Mouse (Mus musculus): ENCODE results near the gene Txndc8. TPM values are rescaled to one million over a fixed set of nuclear protein-coding genes. Genes with fewer than 3 reads are reported as not detected.

Gene Txndc8
- not detected for polyA plus RNA-seq (2017; shearing (Covaris generic))

GRCm38 (mm10) chr4:58009024-58009423, at the start of gene Txndc8:
TSS of gene Txndc8 (minus strand) at chr4:58009124.
- ATAC-seq = no peak

DNA sequence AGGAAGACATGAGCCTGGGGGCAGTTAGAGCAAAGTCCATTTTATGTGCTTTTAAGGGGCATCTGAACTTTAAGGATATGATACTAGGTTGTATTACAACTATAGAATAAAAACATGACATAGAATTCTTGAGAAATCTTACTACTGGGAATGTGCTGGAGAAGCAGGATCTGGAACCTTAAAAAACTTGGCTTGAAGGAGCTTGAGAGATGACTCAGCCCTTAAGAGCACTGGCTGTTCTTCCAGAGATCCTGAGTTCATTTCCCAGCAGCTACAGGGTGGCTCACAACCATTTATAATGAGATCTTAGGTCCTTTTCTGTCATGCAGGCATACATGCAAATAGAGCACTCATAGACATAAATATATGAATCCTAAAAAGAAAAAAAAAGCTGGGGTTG, 46.7 kb upstream of the Txndc8 start:
- no peak for ATAC-seq

- no peak for ATAC-seq
Measured at GRCm38 (mm10) chr4:58054441-58054840, 45.5 kb upstream of the Txndc8 start.

DNA sequence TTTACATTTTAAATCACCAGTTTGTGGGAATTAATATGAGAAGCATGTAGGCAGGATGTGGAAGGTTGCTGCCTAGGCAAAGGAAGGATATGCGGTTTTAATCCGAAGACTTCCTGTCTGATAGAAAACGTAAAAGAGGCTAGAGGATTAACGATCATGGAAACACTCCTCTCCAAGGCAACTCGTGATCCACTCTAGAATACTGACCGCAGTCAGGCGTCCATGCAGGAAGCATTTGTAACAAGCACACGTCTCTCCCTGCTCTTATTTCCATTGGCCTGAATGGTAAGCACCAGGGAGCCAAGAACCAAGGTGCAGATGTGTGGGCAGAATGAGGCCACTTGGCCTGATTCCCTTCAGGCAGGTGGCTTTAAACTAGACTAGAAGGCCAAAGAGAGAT, 41.8 kb upstream of the Txndc8 start:
- ATAC-seq = peak; percentile 56

DNA sequence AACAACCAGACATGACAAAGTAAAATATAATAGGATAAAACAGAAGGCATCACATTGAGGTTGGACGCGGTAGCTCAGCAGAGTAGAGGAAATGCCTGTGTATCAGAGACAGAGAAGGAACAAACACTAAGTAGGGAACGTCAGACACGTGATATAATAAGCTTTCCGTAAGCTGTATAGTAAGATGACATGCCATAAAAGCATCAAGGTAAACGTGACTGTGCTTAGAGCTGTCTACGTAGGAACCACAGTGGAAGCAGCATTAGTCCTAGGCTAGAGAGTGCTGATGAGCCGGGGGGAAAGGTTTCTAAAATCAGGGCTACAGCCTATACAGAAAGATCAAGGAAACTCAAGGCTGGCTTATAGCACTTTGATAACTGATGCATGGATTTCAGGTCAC, 41.4 kb upstream of the Txndc8 start:
- ATAC-seq = no peak

DNA sequence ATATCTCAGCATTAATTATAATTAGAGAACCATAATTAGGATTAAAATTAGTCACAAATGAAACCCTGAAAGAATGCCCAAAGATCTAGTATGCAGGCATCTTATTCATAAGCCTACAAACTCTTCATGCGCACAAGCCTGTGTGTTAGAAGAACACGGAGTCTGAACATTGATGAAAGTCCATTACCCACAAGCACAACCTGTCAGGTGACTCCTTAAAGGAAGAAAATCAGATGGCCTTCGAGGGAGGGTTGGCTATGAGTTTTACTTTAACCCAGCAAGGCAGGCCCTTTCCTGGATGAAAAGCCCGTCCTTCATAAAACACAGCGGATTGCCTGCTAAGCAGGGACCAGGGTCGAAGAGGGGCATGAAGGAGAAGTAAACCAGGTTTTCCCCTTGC, 35.9 kb upstream of the Txndc8 start:
- ATAC-seq = no peak

DNA sequence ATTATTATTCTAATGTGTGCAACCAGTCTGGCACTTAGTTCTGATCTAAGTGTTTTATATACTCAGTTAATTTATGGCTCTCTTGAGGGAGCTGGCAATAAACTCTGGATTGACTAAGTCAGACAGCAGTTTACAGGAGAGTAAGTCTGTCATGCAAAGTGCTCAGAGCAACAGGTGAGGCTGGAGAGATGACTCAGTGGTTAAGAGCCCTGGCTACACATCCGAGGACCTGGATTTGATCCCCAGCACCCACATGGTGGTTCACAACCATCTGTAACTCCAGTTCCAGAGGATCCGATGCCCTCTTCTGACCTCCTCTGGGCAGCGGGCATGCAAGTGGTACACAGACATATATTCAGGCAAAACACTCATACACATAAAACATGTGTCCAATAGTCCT, 35.4 kb upstream of the Txndc8 start:
- ATAC-seq = no peak

DNA sequence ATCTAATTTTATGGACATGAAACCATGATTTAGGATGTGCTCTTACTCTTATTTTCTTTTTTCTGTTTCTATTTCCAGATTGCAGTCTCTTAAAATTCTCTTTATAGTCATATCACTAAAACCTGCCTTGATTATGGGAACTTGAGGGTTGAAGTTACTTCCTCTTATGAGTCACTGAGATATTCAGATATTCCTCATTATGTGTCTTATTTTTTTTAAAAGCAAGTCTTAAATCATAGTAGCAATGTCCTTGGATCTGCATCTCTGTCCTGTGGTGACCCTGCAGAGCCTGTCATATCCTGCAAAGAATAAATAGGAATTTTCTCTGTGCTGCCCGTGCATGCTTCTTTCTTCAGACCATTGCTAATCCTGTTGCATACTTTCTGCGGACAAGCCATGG, 31.2 kb upstream of the Txndc8 start:
- no peak for ATAC-seq

DNA sequence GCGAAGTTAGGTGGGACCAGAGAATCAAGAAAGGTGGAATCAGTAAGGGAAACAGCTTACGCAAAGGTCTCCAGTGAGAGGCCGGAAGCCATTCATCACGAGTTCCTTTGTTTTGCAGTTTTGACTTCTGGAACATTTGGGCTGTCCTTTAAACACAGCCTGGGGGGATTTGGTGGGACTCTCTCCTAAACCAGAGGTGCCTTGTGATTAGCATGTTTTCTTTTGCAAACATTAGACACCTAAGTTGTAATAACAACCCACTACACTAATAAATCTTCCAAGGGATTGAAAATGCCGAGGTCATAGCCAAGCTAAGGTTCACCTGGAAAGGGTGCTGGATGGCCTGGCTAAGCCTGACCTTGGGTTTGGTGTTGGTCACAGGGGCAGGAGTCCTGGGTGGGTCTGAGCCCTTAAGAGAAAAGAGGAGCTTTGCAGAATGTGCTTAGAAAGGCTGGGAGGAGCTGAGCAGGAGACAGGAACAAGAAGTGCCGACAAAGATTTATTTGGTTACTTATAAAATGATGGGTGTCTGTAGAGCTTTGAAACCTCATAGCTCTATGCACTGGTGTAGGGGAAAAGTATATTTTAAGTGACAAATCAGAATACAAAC, 28.3 kb upstream of the Txndc8 start:
- ATAC-seq = no peak

GRCm38 (mm10) chr4:58034663-58035062, 25.7 kb upstream of the Txndc8 start:
- ATAC-seq = no peak

GRCm38 (mm10) chr4:58032714-58033113, 23.8 kb upstream of the Txndc8 start:
- no peak for ATAC-seq

DNA sequence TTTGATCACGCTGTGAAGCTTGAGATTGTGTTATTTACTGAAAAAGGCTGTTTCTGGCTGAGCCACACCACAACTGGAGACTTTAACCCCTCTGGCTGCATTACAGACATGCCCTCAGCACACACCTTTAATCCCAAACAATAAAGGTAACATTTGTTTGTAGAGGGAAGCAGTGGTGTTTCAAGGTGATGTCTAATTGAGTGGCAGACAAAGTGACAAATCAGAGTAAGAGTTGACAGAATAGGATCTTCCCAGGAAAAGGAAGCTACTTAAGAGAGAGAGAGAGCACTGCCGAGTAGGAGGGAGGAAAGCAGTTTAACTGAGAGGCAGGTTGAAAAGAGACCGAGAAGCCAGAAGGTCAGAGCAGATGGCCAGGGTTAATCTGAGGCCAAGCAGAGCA, 5.4 kb downstream of the Txndc8 start:
- no peak for ATAC-seq

DNA sequence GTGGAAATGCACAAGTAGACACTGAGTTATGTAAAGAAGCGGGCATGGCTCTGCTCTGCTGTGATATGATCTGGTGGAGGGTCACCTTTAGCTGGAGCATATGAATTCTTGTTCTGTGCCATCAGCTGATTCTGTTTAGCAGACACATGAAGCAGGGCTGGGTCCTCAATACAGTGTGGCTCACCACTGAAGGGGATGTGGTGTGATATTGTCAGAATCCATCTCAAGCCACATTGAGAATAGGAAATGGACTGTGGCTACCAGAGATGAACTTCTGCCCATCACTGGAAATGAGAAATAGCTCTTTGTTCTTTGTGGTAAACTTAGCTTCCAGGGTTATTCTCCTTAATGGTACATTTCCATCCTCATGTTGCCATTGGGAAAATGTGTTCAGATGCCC, 17.5 kb downstream of the Txndc8 start:
- no peak for ATAC-seq

DNA sequence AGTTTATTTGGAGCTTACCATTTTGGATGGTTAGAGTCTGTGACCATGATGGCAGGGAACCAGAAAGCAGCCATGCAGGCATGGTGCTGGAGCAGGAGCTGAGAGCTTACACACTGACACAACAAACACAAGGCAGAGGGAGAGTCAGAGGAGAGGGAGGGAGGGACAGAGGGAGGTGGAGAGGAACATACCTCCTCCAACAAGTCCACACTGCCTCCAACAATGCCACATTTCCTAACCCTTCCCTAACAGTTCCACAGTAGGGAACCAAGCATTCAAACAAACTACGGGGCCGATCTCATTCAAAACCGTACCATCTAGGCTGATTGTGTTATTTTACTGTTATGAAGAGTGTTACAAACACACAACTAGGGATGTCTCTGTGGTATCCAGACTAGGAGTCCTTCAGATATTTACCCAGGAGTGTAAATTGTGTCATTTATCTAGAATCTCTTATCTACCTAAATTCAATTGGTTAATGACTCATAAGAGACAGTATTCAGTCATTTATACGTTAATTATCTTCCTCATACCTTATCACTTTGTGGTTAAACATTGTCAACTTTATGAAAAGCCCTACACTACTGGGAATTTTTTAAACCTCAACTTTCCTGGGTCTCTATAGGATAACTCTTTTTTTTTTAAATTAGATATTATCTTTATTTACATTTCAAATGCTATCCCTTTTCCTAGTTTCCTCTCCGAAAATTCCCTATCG, 34.4 kb downstream of the Txndc8 start:
- ATAC-seq = no peak

GRCm38 (mm10) chr4:57973592-57974268, 35.2 kb downstream of the Txndc8 start:
- ATAC-seq = no peak

- ATAC-seq = no peak
Measured at GRCm38 (mm10) chr4:57970285-57970684, 38.6 kb downstream of the Txndc8 start.

GRCm38 (mm10) chr4:57967195-57967594, 41.7 kb downstream of the Txndc8 start:
- no peak for ATAC-seq

- no peak for ATAC-seq
Measured at GRCm38 (mm10) chr4:57965516-57965915, 43.4 kb downstream of the Txndc8 start.

DNA sequence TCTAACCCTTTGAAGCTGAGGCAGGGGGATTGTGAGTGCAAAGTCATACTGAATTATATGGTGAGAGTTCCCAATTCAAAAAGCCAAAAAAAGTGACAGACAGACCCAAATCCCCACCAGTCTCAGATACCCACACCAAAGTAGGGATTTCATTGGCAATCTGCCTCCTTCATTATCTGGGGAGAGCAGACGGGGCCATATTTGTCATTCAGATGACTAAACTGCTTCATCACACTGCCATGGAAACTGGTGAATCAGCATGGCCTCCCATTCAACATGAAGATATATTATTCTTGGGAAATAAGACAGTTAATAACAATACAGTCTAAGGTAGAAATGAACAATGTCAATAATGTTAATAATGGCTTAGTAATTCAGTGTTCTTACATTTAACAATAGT, 44.8 kb downstream of the Txndc8 start:
- no peak for ATAC-seq

DNA sequence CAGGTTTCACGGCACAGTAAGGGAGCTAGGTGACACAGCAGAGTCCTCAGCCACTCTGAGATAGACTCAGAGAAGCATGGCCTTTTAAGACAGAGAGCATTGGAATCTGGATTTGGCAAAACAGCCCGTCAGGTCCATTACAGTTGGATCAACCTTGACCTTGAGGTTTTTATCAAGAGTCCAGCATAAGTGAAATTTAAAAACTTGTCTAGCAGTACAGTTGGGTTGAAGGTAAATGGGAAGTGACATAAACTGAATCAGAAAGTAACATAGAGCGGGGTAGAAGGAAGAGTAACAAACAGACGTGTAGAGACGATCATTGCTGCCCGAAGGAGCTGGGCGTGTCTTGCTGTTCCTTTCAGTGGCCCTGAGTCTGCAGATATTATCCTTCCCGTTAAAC, 49.9 kb downstream of the Txndc8 start:
- ATAC-seq = no peak

- no peak for ATAC-seq
Measured at GRCm38 (mm10) chr4:57958098-57958497, 50.8 kb downstream of the Txndc8 start.

DNA sequence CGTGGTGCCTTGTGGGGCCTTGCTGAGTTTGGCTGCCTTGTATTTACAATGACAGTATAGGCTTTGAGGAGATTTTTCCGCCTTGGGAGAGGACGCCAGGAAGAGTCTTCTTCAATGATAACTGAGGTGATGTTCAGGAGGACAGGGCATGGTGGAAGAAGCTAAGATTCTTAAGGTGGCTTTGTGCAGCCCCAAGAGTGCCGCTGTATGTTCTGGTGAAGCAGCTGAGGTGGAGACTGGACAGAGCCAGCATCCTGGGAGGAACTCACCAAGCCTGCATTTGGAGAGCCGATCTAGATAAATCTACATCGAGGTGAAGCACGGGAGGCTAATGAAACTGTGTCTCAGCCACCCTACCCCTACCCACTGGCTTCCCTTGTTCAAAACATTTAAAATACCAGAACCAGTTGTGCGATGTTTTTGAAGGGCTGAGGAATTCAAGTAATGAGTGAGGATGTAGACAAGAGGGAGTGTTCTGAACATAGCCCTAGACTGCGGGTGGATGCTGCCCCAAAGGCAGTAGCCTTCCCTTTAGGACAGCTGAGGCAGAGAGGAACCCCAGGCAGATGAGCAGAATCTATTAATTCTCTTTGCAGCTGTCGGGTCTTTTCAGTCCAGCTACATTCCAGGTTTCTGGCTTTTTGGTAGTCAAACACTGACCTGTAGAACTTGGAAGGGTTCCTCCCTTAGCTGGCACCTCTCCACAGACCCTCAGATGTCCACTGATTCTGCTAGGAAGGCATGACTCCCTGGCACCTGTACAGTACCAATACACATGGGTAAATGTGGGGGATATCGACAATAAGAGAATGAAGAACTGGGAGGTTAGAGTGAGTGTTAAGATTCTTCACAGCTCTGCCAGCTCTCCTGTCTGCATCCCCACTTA, 51.5 kb downstream of the Txndc8 start:
- no peak for ATAC-seq
